Mouse (Mus musculus): ENCODE measurements at regions not wholly inside any gene's neighbourhood (a gene's known extent, or its start where the extent isn't known, plus 50 kb on each side); places are given as distances from the start of the nearest gene placed in this dataset.

DNA sequence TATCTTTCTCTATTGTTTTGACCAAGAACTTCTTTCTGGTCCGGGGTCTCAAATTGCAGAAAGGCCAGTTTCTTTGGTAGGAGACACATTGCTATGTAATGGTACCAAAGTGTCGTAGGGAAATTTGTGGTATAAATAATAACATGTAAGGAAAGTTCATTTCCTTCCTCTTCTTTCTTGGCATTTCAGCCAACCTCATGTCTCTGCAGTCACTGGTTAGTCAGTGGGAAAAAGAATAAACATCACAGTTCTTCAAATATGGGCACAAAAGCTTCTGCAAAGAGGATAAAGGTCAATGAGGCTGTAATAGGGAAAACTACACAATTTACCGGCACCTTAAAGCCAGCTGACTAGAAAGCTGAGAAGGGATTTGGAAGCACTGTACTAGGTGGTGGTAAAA lies 68.5 kb upstream of the Rgs1 start:
- DNase-seq (ENCODE audit: low spot score in 2 of 2) = no peak

DNA sequence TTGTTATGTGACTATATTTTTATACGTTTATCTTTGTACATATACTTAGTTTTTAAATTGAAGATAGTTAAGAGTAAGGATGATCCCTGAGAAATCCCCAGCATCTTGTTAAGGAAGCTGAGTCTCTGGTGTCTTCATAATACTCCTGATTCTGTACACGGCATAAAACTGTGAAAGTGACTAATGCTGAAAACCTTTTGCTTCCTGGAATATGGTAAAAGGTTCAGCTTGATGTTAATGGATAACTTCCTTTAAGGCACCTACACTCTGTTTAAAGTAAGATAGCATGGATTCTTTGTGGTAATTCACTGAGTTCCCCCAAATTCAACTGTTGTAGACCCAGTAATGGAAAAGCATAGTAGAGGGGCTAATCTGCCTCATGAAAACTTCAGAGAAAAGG lies 67.2 kb upstream of the Rgs1 start:
- DNase-seq (ENCODE audit: low spot score in 2 of 2) = no peak

DNA sequence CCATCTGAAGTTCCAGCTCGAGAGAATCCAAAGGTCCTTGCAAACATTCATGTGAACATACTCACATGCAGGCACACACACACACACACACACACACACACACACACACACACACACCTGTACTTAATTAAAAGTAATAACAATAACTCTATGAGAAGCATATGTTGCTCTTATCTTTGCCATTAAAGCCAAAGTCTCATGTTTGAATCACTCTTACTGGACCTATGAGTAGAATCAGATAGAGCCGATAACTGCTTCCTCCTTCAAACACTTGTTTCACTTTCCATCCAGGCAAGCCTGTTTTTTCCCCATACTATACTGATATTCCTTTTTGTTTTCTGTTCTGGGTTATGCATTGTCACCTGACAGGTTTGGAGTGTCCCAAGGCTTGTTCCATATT lies 65.3 kb upstream of the Rgs1 start:
- DNase-seq (ENCODE audit: low spot score in 2 of 2) = no peak

DNA sequence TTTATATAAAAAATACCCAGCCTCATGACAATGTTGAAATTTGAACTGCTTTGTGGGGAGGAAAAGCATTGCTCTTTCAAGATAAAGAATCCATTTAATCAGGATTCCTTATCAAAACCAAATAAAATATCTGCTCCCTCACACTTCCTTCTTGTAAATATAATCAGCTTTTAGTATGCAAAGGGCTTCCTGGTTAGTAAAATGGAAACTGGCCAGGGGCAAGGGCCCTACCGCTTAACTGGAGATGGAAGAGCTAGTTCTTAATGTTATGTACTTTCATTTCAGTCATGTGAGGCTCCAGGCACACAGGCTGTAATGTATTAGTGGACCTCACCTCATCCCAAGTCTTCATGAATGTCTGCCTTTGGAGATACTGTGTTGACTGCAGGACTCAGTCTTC lies 64.3 kb upstream of the Rgs1 start:
- no peak for DNase-seq (ENCODE audit: low spot score in 2 of 2)

DNA sequence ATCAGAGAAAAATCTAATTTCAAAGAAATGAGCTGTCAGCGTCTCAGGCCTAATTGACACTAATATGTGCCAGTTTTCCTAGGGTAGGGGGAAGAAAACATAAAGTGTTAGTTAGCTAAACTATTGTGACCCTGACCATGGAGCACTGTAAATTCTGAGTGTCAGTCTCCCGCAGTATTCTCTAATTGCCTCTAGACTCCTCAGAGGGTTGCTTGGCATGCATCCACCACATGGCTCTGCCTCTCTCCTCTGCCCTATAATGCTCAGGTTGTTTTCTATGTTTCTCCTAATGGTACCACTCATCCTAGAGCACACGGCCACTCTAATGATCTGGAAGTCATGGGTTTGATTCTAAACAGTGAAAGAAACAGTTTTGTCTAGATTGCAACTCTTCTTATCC lies 60.9 kb upstream of the Rgs1 start:
- no peak for DNase-seq (ENCODE audit: low spot score in 2 of 2)

DNA sequence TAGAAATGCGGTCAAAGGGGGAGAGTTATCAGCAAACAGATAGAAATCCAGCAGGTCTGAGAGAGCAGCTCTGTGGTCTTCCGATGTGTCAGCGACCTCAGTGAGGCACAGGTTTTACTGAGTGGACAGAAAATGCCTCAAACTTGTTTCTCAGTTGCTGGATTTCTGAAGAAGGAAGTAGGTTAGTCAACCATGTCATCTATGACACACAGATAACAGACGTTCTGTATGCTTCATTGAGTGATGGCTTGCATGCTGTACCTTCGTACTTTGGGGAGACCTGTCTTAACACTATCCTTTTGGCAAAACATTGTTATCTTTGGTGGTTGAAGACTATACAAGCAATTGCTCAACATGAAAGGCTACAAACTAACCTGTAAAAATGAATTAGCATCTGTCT lies 59.3 kb upstream of the Rgs1 start:
- no peak for DNase-seq (ENCODE audit: low spot score in 2 of 2)

DNA sequence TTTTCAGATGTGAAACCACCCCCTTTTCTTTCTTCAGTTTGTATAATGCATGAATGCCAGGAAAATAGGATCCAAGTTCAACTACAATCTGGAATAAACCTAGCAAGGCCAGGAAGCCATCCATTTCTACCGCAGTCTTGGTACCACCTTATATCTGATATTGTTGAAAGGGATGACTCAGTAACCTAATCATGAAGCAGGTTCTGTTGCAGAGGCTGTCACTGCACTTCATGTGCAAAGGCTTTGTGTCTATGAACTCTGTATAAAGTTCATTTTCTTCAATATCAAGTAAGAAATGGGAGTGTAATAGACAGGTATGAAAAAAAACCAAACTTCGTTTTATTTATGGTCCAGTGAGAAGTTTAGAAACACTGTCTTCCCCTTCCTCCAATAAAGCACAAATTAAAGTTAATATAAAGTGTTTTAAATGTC lies 58.8 kb upstream of the Rgs1 start:
- DNase-seq (ENCODE audit: low spot score in 2 of 2) = no peak

DNA sequence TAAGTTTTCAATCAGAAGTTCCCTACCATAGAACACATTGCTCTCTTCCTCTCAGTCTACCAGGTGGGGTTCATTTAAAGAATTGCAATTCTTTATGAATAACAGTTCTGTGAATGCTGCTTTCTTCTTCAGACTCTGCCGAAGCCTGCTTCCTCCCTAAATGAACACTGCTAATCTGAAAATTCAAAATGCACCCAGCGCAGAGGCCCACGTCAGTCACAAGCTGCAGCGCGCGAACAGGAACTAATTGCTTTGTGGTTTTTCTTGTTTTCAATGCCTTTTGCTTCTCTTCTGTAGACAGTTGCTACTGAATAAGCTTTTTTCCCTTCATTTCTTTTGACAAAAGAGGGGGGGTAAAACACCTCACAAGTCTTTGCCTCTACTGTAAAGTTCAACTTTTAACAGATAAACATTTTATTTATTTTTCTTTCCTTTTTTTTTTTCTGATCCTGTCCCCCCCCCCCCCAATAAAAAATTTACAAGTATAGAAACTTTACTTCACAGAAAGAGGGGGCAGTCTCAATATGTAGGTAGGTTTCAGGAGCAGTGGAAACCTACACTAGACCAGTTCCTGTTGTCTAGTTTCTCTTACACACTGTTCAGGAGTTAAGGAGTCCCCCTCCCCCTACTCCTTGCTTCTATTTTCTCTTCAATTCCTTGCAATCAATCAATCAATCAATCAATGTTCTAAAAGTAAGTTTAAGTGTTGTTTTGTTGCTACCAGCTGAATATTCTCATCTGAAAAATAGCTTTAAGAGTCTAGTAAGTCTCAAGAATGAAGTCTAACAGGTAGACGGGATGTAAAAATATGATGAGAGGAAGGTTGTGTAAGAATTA lies 58.2 kb upstream of the Rgs1 start:
- DNase-seq (ENCODE audit: low spot score in 2 of 2) = no peak

DNA sequence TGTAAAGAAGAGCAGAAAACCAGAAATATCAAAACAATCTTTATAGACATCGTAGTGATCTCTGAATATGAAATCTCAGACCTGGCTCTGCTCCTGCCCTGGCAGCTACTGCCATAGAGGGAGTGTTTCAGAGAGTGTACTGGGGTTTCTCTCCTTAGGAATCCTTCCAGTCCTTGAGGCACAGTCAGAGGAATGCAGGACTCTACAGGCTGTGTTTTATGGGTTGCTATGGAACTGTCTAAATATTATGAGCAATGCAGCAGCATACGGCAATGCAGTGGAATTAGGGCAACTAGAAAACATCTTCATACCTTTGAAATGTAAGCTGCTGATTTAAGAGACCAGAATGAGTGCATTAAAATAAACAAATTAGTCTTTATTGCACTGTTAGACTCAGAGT lies 57.2 kb upstream of the Rgs1 start:
- peak; percentile 9 to 44 for DNase-seq (ENCODE audit: low spot score in 2 of 2)

DNA sequence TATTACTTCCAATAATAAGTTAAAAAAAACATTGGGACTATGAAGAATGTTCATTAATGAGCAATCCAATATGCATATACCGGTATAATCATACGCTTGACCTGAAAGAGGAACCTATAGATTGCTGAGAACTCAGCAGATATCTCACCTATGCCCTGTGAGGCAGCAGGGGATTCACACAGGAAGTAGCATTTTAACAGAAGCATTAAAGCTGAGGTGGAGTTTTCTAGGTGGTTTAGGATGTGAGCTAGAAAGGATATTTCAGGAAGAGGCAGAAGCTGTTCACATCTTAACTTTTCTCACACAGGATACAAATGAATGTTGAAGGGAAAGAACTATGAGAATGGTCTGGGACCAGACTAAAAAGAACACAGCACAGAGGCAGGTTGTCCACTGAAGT lies 51.6 kb upstream of the Rgs1 start:
- DNase-seq (ENCODE audit: low spot score in 2 of 2) = no peak
